Mouse (Mus musculus) midbrain, embryonic 14.5 days (tissue): ENCODE results near the gene Runx1. TPM values are rescaled to one million over a fixed set of nuclear protein-coding genes. Genes with fewer than 3 reads are reported as not detected.

Source experiments
- ATAC-seq: fragments of 200-750 bp; cut with Nextera tagmentation; 2 replicates; pipeline ENCODE4 v1.8.0; 2017; ENCODE audit warnings: moderate number of reproducible peaks, moderate library complexity; ENCODE audit not compliant: low FRiP score, low TSS enrichment
- DNase-seq: peaks from one replicate; pipeline ENCODE4 v3.0.0-alpha.2; 2015
- H3K27ac ChIP-seq: fragments of 300-500 bp; sonication (generic); replicated peaks from 2 replicates; pipeline ENCODE4 v1.5.1; 2014; ENCODE audit warnings: mild to moderate bottlenecking, low read depth, low read length, moderate library complexity
- H3K27me3 ChIP-seq: fragments of 300-500 bp; sonication (generic); 2 replicates; pipeline ENCODE4 v1.6.1; 2014; ENCODE audit warnings: low read length, control low read depth, mixed read lengths; ENCODE audit not compliant: control insufficient read depth, insufficient read depth
- H3K36me3 ChIP-seq: fragments of 300-500 bp; sonication (generic); 2 replicates; pipeline ENCODE4 v1.6.1; 2014; ENCODE audit warnings: low read length, control low read depth; ENCODE audit not compliant: control insufficient read depth, insufficient read depth
- H3K4me1 ChIP-seq: fragments of 300-500 bp; sonication (generic); 2 replicates; pipeline ENCODE4 v1.6.1; 2014; ENCODE audit warnings: mild to moderate bottlenecking, antibody characterized with exemption, low read length, control low read depth; ENCODE audit not compliant: control insufficient read depth, insufficient read depth
- H3K4me2 ChIP-seq: fragments of 300-500 bp; sonication (generic); 2 replicates; pipeline ENCODE4 v1.6.1; 2014; ENCODE audit warnings: mild to moderate bottlenecking, low read length, moderate library complexity
- H3K4me3 ChIP-seq: fragments of 300-500 bp; sonication (generic); replicated peaks from 2 replicates; pipeline ENCODE4 v1.5.1; 2014; ENCODE audit warnings: low read depth, low read length
- H3K9ac ChIP-seq: fragments of 300-500 bp; sonication (generic); replicated peaks from 2 replicates; pipeline ENCODE4 v1.6.1; 2014; ENCODE audit warnings: mild to moderate bottlenecking, low read length, moderate library complexity
- H3K9me3 ChIP-seq: fragments of 300-500 bp; sonication (generic); 2 replicates; pipeline ENCODE4 v1.6.1; 2016; ENCODE audit warnings: low read length, control low read depth, mixed read lengths; ENCODE audit not compliant: control insufficient read depth
- WGBS: fragments of 180-500 bp; shearing (Covaris S2); extraction: QIAGEN DNeasy Blood & Tissue Kit; methylation state at CpG from one replicate; pipeline ENCODE4 v1.1.7; 2014; 5-methylcytosine and 5-hydroxymethylcytosine counted together
- polyA plus RNA-seq: library from polyadenylated mRNA; unstranded; fragments of >200 nt; fragmentation: Nextera tagmentation; extraction: Ambion mirVana; gene quantifications from 2 replicates; pipeline ENCODE4 v1.2.1, GENCODE M21; 2014

Runx1 gene
- polyA plus RNA-seq, 1 experiment from 2014 or later, result 0.76 TPM

DNA sequence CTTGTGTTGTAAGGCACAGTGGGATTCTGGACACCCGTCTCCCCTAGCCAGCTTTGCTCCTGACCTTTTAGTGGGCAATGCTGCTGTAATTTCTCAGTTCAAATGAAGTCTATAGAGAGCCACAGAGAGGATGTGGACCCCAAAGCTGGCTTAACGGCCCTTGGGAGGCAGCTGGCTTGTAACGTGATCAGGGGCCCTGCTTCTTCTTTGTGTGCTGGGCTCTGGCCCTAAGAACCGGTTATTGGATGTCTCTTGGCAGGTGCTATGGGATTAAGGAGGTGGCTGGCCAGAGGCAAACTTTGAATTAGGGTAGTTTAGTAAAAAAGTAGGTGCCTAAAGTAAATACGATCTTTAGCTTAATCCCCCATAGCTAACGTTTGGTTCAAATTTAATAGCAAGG lies 31.8 kb downstream of the Runx1 start:
- peaks cover 5% of the 10 kb centered on the region; the same call in 1 of the 2 replicates for H3K4me1 ChIP-seq
- H3K9ac ChIP-seq, result no peak overlapping the region
- H3K4me2 ChIP-seq, result no peak overlapping the region
- H3K9me3 ChIP-seq, result no peaks in the 10 kb centered on the region
- no peak for ATAC-seq
- 16% methylated on average over 6 of the region's 6 CpGs for WGBS
- no peak overlapping the region for H3K4me3 ChIP-seq
- no peaks in the 10 kb centered on the region for H3K36me3 ChIP-seq
- DNase-seq, result peak; percentile 19
- H3K27ac ChIP-seq, result no peak overlapping the region
- H3K27me3 ChIP-seq, result no peaks in the 10 kb centered on the region

GRCm38 (mm10) chr16:92793741-92794140 lies 32.2 kb downstream of the Runx1 start:
- Histone ChIP-seq H3K4me3 (no peak overlapping the region), H3K27ac (no peak overlapping the region), H3K27me3 (no peaks in the 10 kb centered on the region), H3K36me3 (no peaks in the 10 kb centered on the region), H3K4me1 (peaks cover 5% of the 10 kb centered on the region; the same call in 1 of the 2 replicates), H3K9ac (no peak overlapping the region), H3K4me2 (no peak overlapping the region), H3K9me3 (no peaks in the 10 kb centered on the region)
- 53% methylated on average over 8 of the region's 8 CpGs for WGBS
- DNase-seq (peak; percentile 15), ATAC-seq (no peak)

GRCm38 (mm10) chr16:92792905-92793304 lies 33.0 kb downstream of the Runx1 start:
- ATAC-seq, result no peak

GRCm38 (mm10) chr16:92790601-92791000 lies 35.3 kb downstream of the Runx1 start:
- no peaks in the 10 kb centered on the region for H3K27me3 ChIP-seq
- H3K4me1 ChIP-seq, result peaks cover 5% of the 10 kb centered on the region; the same call in 1 of the 2 replicates
- no peak overlapping the region for H3K4me3 ChIP-seq
- H3K36me3 ChIP-seq, result no peaks in the 10 kb centered on the region
- no peak overlapping the region for H3K9ac ChIP-seq
- DNase-seq (no peak), ATAC-seq (no peak)
- no peak overlapping the region for H3K27ac ChIP-seq
- 77% methylated on average over 6 of the region's 6 CpGs for WGBS
- no peak overlapping the region for H3K4me2 ChIP-seq
- no peaks in the 10 kb centered on the region for H3K9me3 ChIP-seq

More at GRCm38 (mm10) chr16:92792905-92793304, 33.0 kb downstream of the Runx1 start:
- H3K9me3 ChIP-seq, result no peaks in the 10 kb centered on the region
- H3K27me3 ChIP-seq, result no peaks in the 10 kb centered on the region
- no peaks in the 10 kb centered on the region for H3K36me3 ChIP-seq
- no peak overlapping the region for H3K4me2 ChIP-seq
- H3K4me1 ChIP-seq, result peaks cover 5% of the 10 kb centered on the region; the same call in 1 of the 2 replicates
- no peak overlapping the region for H3K9ac ChIP-seq
- WGBS, result 92% methylated on average over 4 of the region's 4 CpGs
- H3K27ac ChIP-seq, result no peak overlapping the region
- DNase-seq, result no peak
- H3K4me3 ChIP-seq, result no peak overlapping the region

DNA sequence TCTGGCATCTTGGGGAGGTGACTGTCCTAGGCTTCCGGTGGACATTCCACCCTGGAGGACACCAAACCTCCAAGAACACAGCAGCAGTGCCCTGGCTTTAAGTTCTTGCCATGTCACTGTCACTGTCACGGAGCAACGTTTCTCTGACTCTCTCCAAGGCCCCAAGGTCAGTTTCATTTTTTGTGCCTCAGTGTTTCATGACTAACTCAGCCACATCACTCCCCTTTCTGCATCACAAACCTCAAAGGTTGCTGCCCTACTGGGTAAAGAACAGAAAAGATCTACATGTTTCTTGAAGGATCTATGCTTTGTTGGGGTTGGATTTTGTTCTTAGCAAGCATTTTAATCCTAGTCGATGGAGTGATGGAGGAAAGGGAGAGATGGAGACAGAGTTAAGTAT lies 36.1 kb downstream of the Runx1 start:
- WGBS, result 90% methylated on average over 4 of the region's 4 CpGs
- DNase-seq, result no peak

GRCm38 (mm10) chr16:92788446-92788845 lies 37.5 kb downstream of the Runx1 start:
- ATAC-seq, result no peak
- Histone ChIP-seq H3K9me3 (no peaks in the 10 kb centered on the region), H3K4me2 (no peak overlapping the region), H3K4me3 (no peak overlapping the region), H3K27me3 (no peaks in the 10 kb centered on the region), H3K4me1 (no peaks in the 10 kb centered on the region), H3K27ac (no peak overlapping the region), H3K36me3 (no peaks in the 10 kb centered on the region), H3K9ac (no peak overlapping the region)
- DNase-seq, result no peak
- 32% methylated on average over 11 of the region's 11 CpGs for WGBS

More for the DNA sequence above, 36.1 kb downstream of the Runx1 start:
- H3K27ac ChIP-seq, result no peak overlapping the region
- no peak overlapping the region for H3K4me2 ChIP-seq
- no peak overlapping the region for H3K4me3 ChIP-seq
- H3K9ac ChIP-seq, result no peak overlapping the region
- peaks cover 5% of the 10 kb centered on the region; the same call in 1 of the 2 replicates for H3K4me1 ChIP-seq
- ATAC-seq, result no peak
- H3K27me3 ChIP-seq, result no peaks in the 10 kb centered on the region
- H3K36me3 ChIP-seq, result no peaks in the 10 kb centered on the region
- no peaks in the 10 kb centered on the region for H3K9me3 ChIP-seq

DNA sequence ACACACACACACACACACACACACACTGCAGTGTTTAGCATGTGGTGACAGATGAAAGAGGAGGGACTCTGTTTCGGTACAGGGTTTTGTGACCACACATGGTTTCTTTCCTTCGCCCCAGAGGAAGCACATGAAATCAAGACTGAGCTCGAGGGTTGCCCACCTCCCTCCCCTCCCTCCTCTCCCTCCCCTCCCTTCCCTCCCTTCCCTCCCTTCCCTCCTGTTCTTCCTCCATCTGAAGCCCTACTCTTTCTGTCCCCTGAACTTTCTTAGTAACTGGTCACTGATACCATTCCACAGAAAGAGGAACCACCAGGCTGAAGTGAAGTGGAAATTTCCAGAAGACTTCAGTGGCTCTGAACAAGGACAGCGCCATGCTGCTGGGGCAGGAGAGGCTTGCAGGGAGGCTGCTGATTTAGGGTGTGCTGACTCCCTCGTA lies 39.0 kb downstream of the Runx1 start:
- H3K27ac ChIP-seq, result no peak overlapping the region
- H3K4me2 ChIP-seq, result no peak overlapping the region
- DNase-seq (no peak), ATAC-seq (no peak)
- no peaks in the 10 kb centered on the region for H3K9me3 ChIP-seq
- no peaks in the 10 kb centered on the region for H3K36me3 ChIP-seq
- H3K4me1 ChIP-seq, result no peaks in the 10 kb centered on the region
- no peaks in the 10 kb centered on the region for H3K27me3 ChIP-seq
- H3K9ac ChIP-seq, result no peak overlapping the region
- H3K4me3 ChIP-seq, result no peak overlapping the region
- 72% methylated on average over 5 of the region's 5 CpGs for WGBS

- WGBS, result 85% methylated on average over 6 of the region's 6 CpGs
- no peaks in the 10 kb centered on the region for H3K4me1 ChIP-seq
Measured at GRCm38 (mm10) chr16:92786276-92786882, 39.6 kb downstream of the Runx1 start.

GRCm38 (mm10) chr16:92783651-92784131 lies 42.3 kb downstream of the Runx1 start:
- Histone ChIP-seq H3K36me3 (no peaks in the 10 kb centered on the region), H3K4me2 (no peak overlapping the region), H3K9me3 (no peaks in the 10 kb centered on the region), H3K27me3 (no peaks in the 10 kb centered on the region), H3K9ac (no peak overlapping the region), H3K4me1 (no peaks in the 10 kb centered on the region), H3K27ac (no peak overlapping the region), H3K4me3 (no peak overlapping the region)
- ATAC-seq (no peak), DNase-seq (peak; percentile 46)
- 58% methylated on average over 7 of the region's 7 CpGs for WGBS

More at GRCm38 (mm10) chr16:92786276-92786882, 39.6 kb downstream of the Runx1 start:
- no peak overlapping the region for H3K27ac ChIP-seq
- H3K9me3 ChIP-seq, result no peaks in the 10 kb centered on the region
- no peak for ATAC-seq
- H3K27me3 ChIP-seq, result no peaks in the 10 kb centered on the region
- H3K4me2 ChIP-seq, result no peak overlapping the region
- no peak overlapping the region for H3K9ac ChIP-seq
- H3K36me3 ChIP-seq, result no peaks in the 10 kb centered on the region
- DNase-seq, result no peak
- no peak overlapping the region for H3K4me3 ChIP-seq
